Mouse (Mus musculus) forebrain, embryonic 11.5 days (tissue): ENCODE measurements around the gene Cdk5rap3. TPM values are rescaled to one million over a fixed set of nuclear protein-coding genes. Genes with fewer than 3 reads are reported as not detected.

Experiments
- ATAC-seq: fragments of 200-750 bp; cut with Nextera tagmentation; replicated peaks from 2 replicates; pipeline ENCODE4 v1.8.0; 2017; ENCODE audit warnings: moderate TSS enrichment; ENCODE audit not compliant: low FRiP score
- DNase-seq: peaks from one replicate; pipeline ENCODE4 v3.0.0-alpha.2; 2017; ENCODE audit warnings: low spot score
- H3K27ac ChIP-seq: fragments of 300-500 bp; sonication (generic); 2 replicates; pipeline ENCODE4 v1.5.1; 2014; ENCODE audit warnings: low read depth, low read length
- H3K27me3 ChIP-seq: fragments of 300-500 bp; sonication (generic); 2 replicates; pipeline ENCODE4 v1.6.1; 2014; ENCODE audit warnings: mild to moderate bottlenecking, low read length, mixed read lengths; ENCODE audit not compliant: control insufficient read depth, insufficient read depth
- H3K36me3 ChIP-seq: fragments of 300-500 bp; sonication (generic); 2 replicates; pipeline ENCODE4 v1.6.1; 2014; ENCODE audit warnings: mild to moderate bottlenecking, low read length, moderate library complexity, mixed read lengths; ENCODE audit not compliant: control insufficient read depth, insufficient read depth
- H3K4me1 ChIP-seq: fragments of 300-500 bp; sonication (generic); replicated peaks from 2 replicates; pipeline ENCODE4 v1.6.1; 2014; ENCODE audit warnings: low read length, mixed read lengths; ENCODE audit not compliant: control insufficient read depth, insufficient read depth
- H3K4me2 ChIP-seq: fragments of 300-500 bp; sonication (generic); 2 replicates; pipeline ENCODE4 v1.6.1; 2014; ENCODE audit warnings: low read depth, mild to moderate bottlenecking, low read length, moderate library complexity, mixed read lengths; ENCODE audit not compliant: severe bottlenecking
- H3K4me3 ChIP-seq: fragments of 300-500 bp; sonication (generic); 2 replicates; pipeline ENCODE4 v1.5.1; 2014; ENCODE audit warnings: low read depth, low read length
- H3K9ac ChIP-seq: fragments of 300-500 bp; sonication (generic); 2 replicates; pipeline ENCODE4 v1.6.1; 2014; ENCODE audit warnings: low read length
- H3K9me3 ChIP-seq: fragments of 300-500 bp; sonication (generic); 2 replicates; pipeline ENCODE4 v1.6.1; 2016; ENCODE audit warnings: low read length, mixed read lengths; ENCODE audit not compliant: control insufficient read depth
- WGBS: fragments of 180-500 bp; shearing (Covaris S2); extraction: QIAGEN DNeasy Blood & Tissue Kit; methylation state at CpG from one replicate; pipeline ENCODE4 v1.1.7; 2014; 5-methylcytosine and 5-hydroxymethylcytosine counted together
- polyA plus RNA-seq: library from polyadenylated mRNA; unstranded; fragments of >200 nt; fragmentation: Nextera tagmentation; extraction: Ambion mirVana; gene quantifications from 2 replicates; pipeline ENCODE4 v1.2.1, GENCODE M21; 2014

Cdk5rap3 gene
- polyA plus RNA-seq, 1 experiment from 2014 or later = 83.4 TPM

DNA sequence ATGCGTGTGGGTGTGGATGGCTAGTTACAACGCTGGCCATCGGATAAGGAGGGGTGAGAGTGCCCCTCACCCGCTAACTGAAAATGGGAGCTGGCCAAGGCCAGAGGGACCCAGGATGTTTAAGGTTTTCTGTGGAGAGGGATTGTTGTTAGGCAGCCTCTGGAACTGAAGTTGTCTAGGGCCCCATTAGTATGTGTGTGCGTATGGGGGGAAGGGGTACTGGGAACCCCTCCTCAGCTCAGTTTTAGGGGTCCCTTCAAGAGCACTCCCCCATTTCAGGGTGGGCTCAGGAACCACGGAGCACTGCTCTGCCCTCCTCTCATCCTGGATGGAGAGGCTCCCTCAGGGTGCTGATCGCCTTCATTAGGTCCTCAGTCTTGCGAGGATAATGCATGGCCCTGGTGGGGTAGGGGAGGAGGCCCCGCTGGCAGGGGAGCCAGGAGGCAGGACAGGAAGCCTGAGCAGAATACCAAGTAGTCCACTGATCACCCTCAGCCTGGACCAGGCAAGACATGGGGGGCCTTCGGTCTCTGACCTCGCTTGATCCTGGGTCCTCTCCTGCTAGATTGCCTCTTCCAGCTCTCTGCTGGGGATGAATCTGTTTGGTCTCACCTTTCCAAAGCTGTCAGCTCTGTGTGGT, 23.0 kb downstream of the Cdk5rap3 start:
- Histone ChIP-seq H3K4me2 (no peak overlapping the region), H3K27ac (peak overlapping the region; percentile 78), H3K4me3 (no peak overlapping the region), H3K27me3 (no peaks in the 10 kb centered on the region), H3K9me3 (no peaks in the 10 kb centered on the region), H3K36me3 (no peaks in the 10 kb centered on the region), H3K9ac (peak overlapping the region; percentile 43), H3K4me1 (peaks cover 33% of the 10 kb centered on the region)
- 60% methylated on average over 11 of the region's 11 CpGs for WGBS
- ATAC-seq = peak; percentile 62
- no peak for DNase-seq

- Histone ChIP-seq H3K9ac (no peak overlapping the region), H3K4me1 (peaks cover 26% of the 10 kb centered on the region), H3K27ac (no peak overlapping the region), H3K27me3 (no peaks in the 10 kb centered on the region), H3K9me3 (no peaks in the 10 kb centered on the region), H3K4me3 (no peak overlapping the region), H3K4me2 (no peak overlapping the region), H3K36me3 (no peaks in the 10 kb centered on the region)
- 64% methylated on average over 14 of the region's 14 CpGs for WGBS
- no peak for DNase-seq
- no peak for ATAC-seq
These were observed 24.3 kb downstream of the Cdk5rap3 start for GRCm38 (mm10) chr11:96891784-96892527.

- 85% methylated on average over 8 of the region's 8 CpGs for WGBS
- ATAC-seq = no peak
- Histone ChIP-seq H3K4me2 (no peak overlapping the region), H3K27me3 (no peaks in the 10 kb centered on the region), H3K4me3 (no peak overlapping the region), H3K27ac (peak overlapping the region; percentile 91), H3K36me3 (no peaks in the 10 kb centered on the region), H3K9ac (no peak overlapping the region; the same call in 1 of the 2 replicates), H3K9me3 (no peaks in the 10 kb centered on the region), H3K4me1 (peaks cover 29% of the 10 kb centered on the region)
- DNase-seq = no peak
These were observed 29.3 kb downstream of the Cdk5rap3 start for GRCm38 (mm10) chr11:96886942-96887546.

DNA sequence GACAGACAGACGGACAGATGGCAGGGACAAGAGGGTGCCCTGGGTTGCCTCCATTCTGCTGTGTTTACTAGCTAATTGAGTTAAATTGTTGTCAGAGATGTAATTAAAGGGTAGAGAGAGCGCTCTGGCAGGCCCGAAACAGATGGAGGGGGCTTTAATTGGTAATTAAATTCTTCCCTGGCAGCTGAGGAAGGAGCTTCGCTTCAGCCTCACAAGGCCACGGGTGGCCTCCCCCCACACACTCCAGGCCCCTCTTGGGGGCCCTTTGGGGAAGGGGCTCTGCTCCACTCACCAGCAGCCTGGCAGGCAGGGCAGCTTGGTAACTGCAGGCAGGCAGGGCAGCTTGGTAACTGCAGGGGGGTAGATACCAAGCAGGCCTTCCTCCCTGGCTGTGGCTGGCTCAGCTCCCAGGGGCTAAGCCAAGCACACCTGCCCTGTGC, 30.4 kb downstream of the Cdk5rap3 start:
- no peak overlapping the region for H3K4me3 ChIP-seq
- H3K9ac ChIP-seq = peak overlapping the region; percentile 50; the same call in 1 of the 2 replicates

GRCm38 (mm10) chr11:96880296-96880695, 36.0 kb downstream of the Cdk5rap3 start:
- Histone ChIP-seq H3K9me3 (no peaks in the 10 kb centered on the region), H3K9ac (no peak overlapping the region), H3K4me1 (peaks cover 40% of the 10 kb centered on the region), H3K36me3 (no peaks in the 10 kb centered on the region), H3K4me3 (no peak overlapping the region), H3K27me3 (no peaks in the 10 kb centered on the region), H3K27ac (no peak overlapping the region), H3K4me2 (no peak overlapping the region)
- no peak for ATAC-seq
- WGBS = 91% methylated on average over 9 of the region's 9 CpGs
- DNase-seq = no peak

More for the DNA sequence above, 30.4 kb downstream of the Cdk5rap3 start:
- H3K9me3 ChIP-seq = no peaks in the 10 kb centered on the region
- H3K27me3 ChIP-seq = no peaks in the 10 kb centered on the region
- 15% methylated on average over 5 of the region's 5 CpGs for WGBS
- DNase-seq (peak; percentile 83), ATAC-seq (peak; percentile 88)
- H3K4me1 ChIP-seq = peaks cover 29% of the 10 kb centered on the region
- 0 out of 2 replicates have a peak overlapping the region, but pooled peaks have one; percentile 18 for H3K4me2 ChIP-seq
- H3K27ac ChIP-seq = peak overlapping the region; percentile 91
- no peaks in the 10 kb centered on the region for H3K36me3 ChIP-seq

GRCm38 (mm10) chr11:96879359-96879758, 36.9 kb downstream of the Cdk5rap3 start:
- no peak for DNase-seq

GRCm38 (mm10) chr11:96878715-96879114, 37.6 kb downstream of the Cdk5rap3 start:
- Histone ChIP-seq H3K27me3 (no peaks in the 10 kb centered on the region), H3K9me3 (no peaks in the 10 kb centered on the region), H3K4me1 (peaks cover 47% of the 10 kb centered on the region), H3K36me3 (no peaks in the 10 kb centered on the region), H3K27ac (peak overlapping the region; percentile 90), H3K4me2 (no peak overlapping the region), H3K4me3 (no peak overlapping the region), H3K9ac (no peak overlapping the region)
- ATAC-seq (no peak), DNase-seq (no peak)
- 29% methylated on average over 3 of the region's 3 CpGs for WGBS

More at GRCm38 (mm10) chr11:96879359-96879758, 36.9 kb downstream of the Cdk5rap3 start:
- H3K27me3 ChIP-seq = no peaks in the 10 kb centered on the region
- H3K27ac ChIP-seq = peak overlapping the region; percentile 90
- H3K4me2 ChIP-seq = no peak overlapping the region
- peaks cover 43% of the 10 kb centered on the region for H3K4me1 ChIP-seq
- WGBS = 8% methylated on average over 7 of the region's 7 CpGs
- no peak overlapping the region for H3K4me3 ChIP-seq
- no peaks in the 10 kb centered on the region for H3K9me3 ChIP-seq
- no peak for ATAC-seq
- no peaks in the 10 kb centered on the region for H3K36me3 ChIP-seq
- H3K9ac ChIP-seq = peak overlapping the region; percentile 37

DNA sequence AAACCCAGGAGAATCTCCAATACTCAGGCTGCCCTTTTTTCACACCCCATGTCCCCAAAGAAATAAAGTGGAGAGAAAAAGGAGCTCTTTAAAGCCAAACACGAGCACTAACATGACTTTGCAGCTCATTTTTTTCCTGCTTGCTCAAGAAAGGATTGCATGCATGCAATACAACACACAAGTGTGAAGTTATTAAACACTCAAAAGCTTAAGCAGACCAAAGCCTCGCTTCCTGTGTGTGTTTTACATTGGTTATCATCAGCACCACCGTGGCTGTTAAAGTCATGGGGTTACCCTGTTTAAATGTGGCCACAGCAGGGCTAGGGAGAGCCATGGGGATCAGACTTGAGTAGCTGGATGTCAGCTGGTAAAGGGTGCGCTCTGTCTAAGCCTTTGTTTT, 39.2 kb downstream of the Cdk5rap3 start:
- no peak overlapping the region for H3K4me3 ChIP-seq
- peak overlapping the region; percentile 50; the same call in 1 of the 2 replicates for H3K4me2 ChIP-seq

More for the DNA sequence above, 39.2 kb downstream of the Cdk5rap3 start:
- H3K4me1 ChIP-seq = peaks cover 60% of the 10 kb centered on the region
- H3K27me3 ChIP-seq = no peaks in the 10 kb centered on the region
- 41% methylated on average over 4 of the region's 4 CpGs for WGBS
- no peaks in the 10 kb centered on the region for H3K36me3 ChIP-seq
- no peaks in the 10 kb centered on the region for H3K9me3 ChIP-seq
- peak overlapping the region; percentile 100 for H3K27ac ChIP-seq
- ATAC-seq (no peak), DNase-seq (no peak)
- H3K9ac ChIP-seq = peak overlapping the region; percentile 73
